Mouse (Mus musculus) T-cell, adult 2 months (primary cell): ENCODE results near the gene 1700025G04Rik.

Source experiments
- DNase-seq: peaks from one replicate; pipeline ENCODE4 v3.0.0; 2022; ENCODE audit warnings: low spot score

The 1700025G04Rik gene

GRCm38 (mm10) chr1:152032144-152032543 lies 57.8 kb downstream of the 1700025G04Rik start:
- no peak for DNase-seq

- no peak for DNase-seq
Observed at GRCm38 (mm10) chr1:152030546-152030945, 59.4 kb downstream of the 1700025G04Rik start.

DNA sequence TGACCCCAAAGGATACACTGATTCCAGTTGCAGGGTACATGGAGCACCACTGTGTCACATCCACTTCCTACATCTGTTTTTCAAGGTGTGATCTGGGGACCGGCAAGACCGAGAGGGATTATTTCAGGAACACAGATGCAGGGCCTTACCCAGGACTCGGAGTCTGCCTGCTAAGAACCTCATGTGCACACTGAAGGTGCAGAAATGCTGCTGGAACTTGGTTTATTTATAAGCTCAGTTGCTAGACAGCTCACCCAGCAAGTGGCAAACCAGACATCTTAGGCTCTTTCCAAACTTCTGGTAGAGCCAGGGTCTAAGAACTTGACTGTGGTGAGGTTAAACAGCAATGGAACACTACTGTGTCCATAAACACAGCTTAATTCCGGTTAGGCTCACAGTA lies 61.2 kb downstream of the 1700025G04Rik start:
- DNase-seq = no peak

DNA sequence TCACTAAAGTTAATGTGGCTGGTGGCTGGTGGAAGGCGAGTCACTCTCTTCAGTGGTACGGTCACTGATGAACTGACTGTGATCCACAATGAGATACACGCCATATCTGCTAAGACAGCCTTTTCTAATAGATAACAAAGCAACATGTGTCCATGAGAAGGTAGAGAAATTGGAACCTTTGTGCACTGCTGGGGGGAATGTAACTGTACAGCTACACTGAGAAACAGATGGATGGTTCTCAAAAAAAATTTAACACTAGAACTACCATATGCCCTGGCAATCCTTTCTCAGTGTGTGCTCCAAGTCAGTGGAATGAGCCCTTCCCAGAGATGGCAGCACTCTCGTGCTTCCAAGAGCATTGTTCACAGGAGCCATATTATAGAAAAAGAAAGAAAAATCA lies 63.2 kb downstream of the 1700025G04Rik start:
- DNase-seq = no peak

DNA sequence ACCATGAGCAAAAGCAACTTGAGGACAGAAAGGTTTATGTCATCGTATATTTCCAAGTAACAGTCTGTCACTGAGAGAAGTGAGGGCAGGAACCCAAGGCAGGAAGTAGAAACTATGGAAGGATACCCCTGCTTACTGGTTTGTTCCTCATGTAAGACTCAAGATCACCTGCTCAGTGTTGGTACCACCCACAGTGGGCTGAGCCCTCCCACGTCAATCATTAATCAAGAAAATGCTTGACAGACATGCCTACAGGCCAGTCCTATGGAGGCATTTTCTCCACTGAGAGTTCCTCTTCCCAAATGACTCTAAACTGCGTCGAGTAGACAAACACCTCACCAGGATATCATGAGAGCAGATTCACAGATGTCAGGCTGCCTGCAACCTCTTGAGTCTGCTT lies 64.6 kb downstream of the 1700025G04Rik start:
- DNase-seq = no peak

GRCm38 (mm10) chr1:152024019-152024787 lies 65.7 kb downstream of the 1700025G04Rik start:
- no peak for DNase-seq

DNA sequence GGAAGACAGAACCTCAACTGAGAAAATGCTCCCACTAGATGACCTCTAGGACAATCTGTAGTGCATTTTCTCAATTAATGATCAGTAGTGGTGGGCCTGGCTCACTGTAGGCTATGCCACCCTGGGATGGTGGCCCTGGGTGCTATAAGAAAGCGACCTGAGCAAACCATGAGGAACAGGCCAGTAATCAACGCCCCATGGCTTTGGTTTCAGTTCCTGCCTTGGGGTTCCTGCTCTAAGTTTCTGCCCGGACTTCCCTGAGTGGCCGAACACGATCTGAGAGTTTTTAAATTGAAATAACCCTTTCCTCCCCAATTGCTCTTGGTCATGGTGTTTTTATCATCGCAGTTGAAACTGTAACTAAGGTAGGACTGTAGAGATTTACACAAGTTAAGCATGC lies 69.1 kb downstream of the 1700025G04Rik start:
- DNase-seq = no peak

GRCm38 (mm10) chr1:152020070-152020469 lies 69.9 kb downstream of the 1700025G04Rik start:
- no peak for DNase-seq

- peak; percentile 71 for DNase-seq
Observed at GRCm38 (mm10) chr1:152019196-152019595, 70.7 kb downstream of the 1700025G04Rik start.

- no peak for DNase-seq
Observed at GRCm38 (mm10) chr1:152018322-152018721, 71.6 kb downstream of the 1700025G04Rik start.

GRCm38 (mm10) chr1:152016663-152017062 lies 73.3 kb downstream of the 1700025G04Rik start:
- no peak for DNase-seq

GRCm38 (mm10) chr1:152015555-152016125 lies 74.3 kb downstream of the 1700025G04Rik start:
- no peak for DNase-seq

- DNase-seq = no peak
Observed at GRCm38 (mm10) chr1:152011741-152012140, 78.2 kb downstream of the 1700025G04Rik start.

DNA sequence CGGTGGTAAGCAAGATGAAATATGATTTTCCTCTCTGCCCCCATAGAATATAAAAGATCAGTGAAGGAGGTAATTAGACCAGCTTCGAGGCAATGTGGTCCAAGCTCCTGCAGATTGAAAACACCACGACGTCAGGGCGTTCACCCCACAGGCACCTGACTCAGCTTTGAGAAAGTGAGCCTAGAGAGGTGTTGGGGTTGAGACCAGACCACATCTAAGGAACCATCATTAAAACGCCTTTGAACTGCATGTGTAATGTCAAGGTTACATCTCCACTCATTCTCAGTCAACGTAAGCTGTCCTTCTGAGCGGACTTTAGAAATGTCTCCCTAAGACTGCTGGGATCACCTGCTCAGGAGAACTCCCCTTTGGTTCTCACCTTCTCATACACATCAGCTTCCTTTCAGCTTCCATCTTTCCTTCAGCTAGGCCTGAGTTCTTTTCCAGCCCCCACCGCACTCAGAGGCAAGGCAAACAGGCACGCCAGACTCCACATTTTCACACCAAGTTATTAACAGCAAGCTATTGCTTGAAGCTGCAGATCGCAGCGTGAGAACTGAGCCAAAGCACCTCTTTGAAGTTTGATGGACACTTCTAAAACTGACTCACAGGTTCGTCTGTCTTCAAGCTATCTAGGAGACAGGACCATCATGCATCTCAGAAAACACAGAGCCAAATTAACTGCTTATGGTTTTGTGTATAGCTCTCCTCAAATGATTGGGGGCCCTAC lies 79.5 kb downstream of the 1700025G04Rik start:
- DNase-seq = peak; percentile 80

- peak; percentile 72 for DNase-seq
Observed at GRCm38 (mm10) chr1:152008473-152008991, 81.4 kb downstream of the 1700025G04Rik start.

GRCm38 (mm10) chr1:152006529-152006928 lies 83.4 kb downstream of the 1700025G04Rik start:
- peak; percentile 5 for DNase-seq

GRCm38 (mm10) chr1:152004509-152004908 lies 85.4 kb downstream of the 1700025G04Rik start:
- DNase-seq = no peak

DNA sequence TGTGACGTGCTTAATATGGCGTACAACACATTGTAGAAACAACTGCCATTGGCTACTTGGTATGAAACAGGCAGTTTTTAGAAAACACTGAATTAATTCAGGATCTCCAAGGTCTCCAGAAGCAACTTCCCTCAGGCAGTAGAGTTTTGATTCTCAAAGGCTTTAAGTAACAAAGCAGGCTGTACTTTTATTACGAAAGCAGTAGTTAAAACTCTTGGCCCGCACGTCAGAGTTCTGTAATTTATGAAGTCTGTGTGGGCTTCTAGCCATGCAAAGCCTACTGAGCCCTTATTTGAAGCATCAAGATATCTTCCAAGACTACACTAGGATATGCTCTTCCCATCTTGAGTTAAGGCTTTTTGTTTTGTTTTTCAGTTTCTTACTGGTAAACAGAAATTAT lies 89.5 kb downstream of the 1700025G04Rik start:
- no peak for DNase-seq

GRCm38 (mm10) chr1:151999424-151999842 lies 90.5 kb downstream of the 1700025G04Rik start:
- DNase-seq = no peak

- DNase-seq = no peak
Observed at GRCm38 (mm10) chr1:151998721-151999206, 91.2 kb downstream of the 1700025G04Rik start.

- no peak for DNase-seq
Observed at GRCm38 (mm10) chr1:151997591-151997990, 92.3 kb downstream of the 1700025G04Rik start.

- no peak for DNase-seq
Observed at GRCm38 (mm10) chr1:151995948-151996697, 93.8 kb downstream of the 1700025G04Rik start.
